12 mouse cellular contexts compared by ENCODE assay signal in genomic region chr5:66327949-66328726, GRCm38 (mm10).
A peak's percentile ranks its signal among the peaks of the same experiment; 100 is the strongest.
DNase-seq lines count a peak whose midpoint lies in the region; ATAC-seq and TF ChIP-seq lines count a peak whose summit lies in the region.
"Had no signal": no experiment of that assay in that cellular context is flagged by ENCODE, and none has a peak within 500 bp of the region (broad histone marks: within the 10 kb centered on the region; RNA-seq: fewer than 3 reads in every experiment).

No protein-coding gene starts in this region.

- no peak for TF ChIP-seq CTCF in lung, embryonic 14.5 days (IDR thresholded peaks at IDR 0.05; ENCODE audit: low read depth)

- H3K36me3 ChIP-seq in heart, embryonic 12.5 days: no peaks in the 10 kb centered on the region
- H3K36me3 ChIP-seq in lung, embryonic 14.5 days (ENCODE audit: insufficient read depth): no peaks in the 10 kb centered on the region
- no peaks in the 10 kb centered on the region; the same call in 1 of the 2 replicates for H3K36me3 ChIP-seq in hindbrain, embryonic 13.5 days
- 0 out of 2 replicates have a peak, but pooled peaks cover 5% of the 10 kb centered on the region for H3K36me3 ChIP-seq in neural tube, embryonic 12.5 days
- H3K36me3 ChIP-seq: embryonic facial prominence, embryonic 15.5 days had no signal

- H3K4me1 ChIP-seq in heart, embryonic 12.5 days (replicated peaks): peaks cover 36% of the 10 kb centered on the region
- H3K4me1 ChIP-seq in lung, embryonic 14.5 days (ENCODE audit: insufficient read depth): no peaks in the 10 kb centered on the region
- H3K4me1 ChIP-seq in hindbrain, embryonic 13.5 days (replicated peaks): peaks cover 37% of the 10 kb centered on the region
- H3K4me1 ChIP-seq in neural tube, embryonic 12.5 days: peaks cover 17% of the 10 kb centered on the region

- no peak overlapping the region for H3K9ac ChIP-seq in heart, embryonic 12.5 days
- H3K9ac ChIP-seq in lung, embryonic 14.5 days: no peak overlapping the region
- peak overlapping the region; percentile 46 for H3K9ac ChIP-seq in hindbrain, embryonic 13.5 days
- H3K9ac ChIP-seq in neural tube, embryonic 12.5 days: no peak overlapping the region; the same call in 1 of the 2 replicates
- H3K9ac ChIP-seq: embryonic facial prominence, embryonic 15.5 days; liver, embryonic 14.5 days had no signal

- peak overlapping the region; percentile 50 for H3K4me2 ChIP-seq in heart, embryonic 12.5 days
- H3K4me2 ChIP-seq in lung, embryonic 14.5 days: no peak overlapping the region
- H3K4me2 ChIP-seq in hindbrain, embryonic 13.5 days: peak overlapping the region; percentile 45
- peak overlapping the region; percentile 52 for H3K4me2 ChIP-seq in neural tube, embryonic 12.5 days (replicated peaks)
- H3K4me2 ChIP-seq: embryonic facial prominence, embryonic 15.5 days had no signal

- WGBS in heart, embryonic 12.5 days: 36% methylated on average over 19 of the region's 19 CpGs
- WGBS in lung, embryonic 14.5 days: 57% methylated on average over 19 of the region's 19 CpGs
- 17% methylated on average over 19 of the region's 19 CpGs for WGBS in hindbrain, embryonic 13.5 days
- 25% methylated on average over 19 of the region's 19 CpGs for WGBS in neural tube, embryonic 12.5 days

- H3K9me3 ChIP-seq in heart, embryonic 12.5 days (replicated peaks): no peaks in the 10 kb centered on the region
- H3K9me3 ChIP-seq in lung, embryonic 14.5 days (ENCODE audit: low read depth, low read length): no peaks in the 10 kb centered on the region
- H3K9me3 ChIP-seq in hindbrain, embryonic 13.5 days: no peaks in the 10 kb centered on the region
- H3K9me3 ChIP-seq in neural tube, embryonic 12.5 days: no peaks in the 10 kb centered on the region
- H3K9me3 ChIP-seq: embryonic facial prominence, embryonic 15.5 days had no signal

- H3K27ac ChIP-seq in heart, embryonic 12.5 days (ENCODE audit: poor library complexity, severe bottlenecking): no peak overlapping the region
- no peak overlapping the region for H3K27ac ChIP-seq in lung, embryonic 14.5 days (ENCODE audit: low read depth)
- peak overlapping the region; percentile 77 for H3K27ac ChIP-seq in hindbrain, embryonic 13.5 days
- peak overlapping the region; percentile 11; the same call in 1 of the 2 replicates for H3K27ac ChIP-seq in neural tube, embryonic 12.5 days
- H3K27ac ChIP-seq: embryonic facial prominence, embryonic 15.5 days; liver, embryonic 14.5 days had no signal

- H3K27me3 ChIP-seq in heart, embryonic 12.5 days (replicated peaks): no peaks in the 10 kb centered on the region
- no peaks in the 10 kb centered on the region for H3K27me3 ChIP-seq in lung, embryonic 14.5 days (ENCODE audit: insufficient read depth, low read length)
- no peaks in the 10 kb centered on the region for H3K27me3 ChIP-seq in hindbrain, embryonic 13.5 days
- H3K27me3 ChIP-seq in neural tube, embryonic 12.5 days (replicated peaks): no peaks in the 10 kb centered on the region
- H3K27me3 ChIP-seq: embryonic facial prominence, embryonic 15.5 days had no signal

- no peak for DNase-seq in heart, adult 8-10 months (ENCODE audit: low spot score)
- DNase-seq in lung, embryonic 14.5 days: no peak
- DNase-seq in lung, postnatal 4 days: no peak
- no peak for DNase-seq in gastrocnemius, postnatal 25 days
- DNase-seq: thymus, postnatal 14 days had no signal

- ATAC-seq in heart, embryonic 12.5 days (ENCODE audit: insufficient number of reproducible peaks, low FRiP score): peak; percentile 36; the same call in 1 of the 2 replicates
- ATAC-seq in lung, embryonic 14.5 days (ENCODE audit: insufficient read depth): peak; percentile 49; the same call in 1 of the 2 replicates
- ATAC-seq in hindbrain, embryonic 13.5 days (ENCODE audit: low FRiP score): peak; percentile 88
- peak; percentile 91 for ATAC-seq in neural tube, embryonic 12.5 days (ENCODE audit: low FRiP score, low read depth)
- no peak for ATAC-seq in megakaryocyte progenitor cell, adult 5-6 weeks (replicated peaks; ENCODE audit: poor library complexity)

- H3K4me3 ChIP-seq in heart, embryonic 12.5 days: no peak overlapping the region
- no peak overlapping the region for H3K4me3 ChIP-seq in lung, embryonic 14.5 days (ENCODE audit: low read depth, low read length)
- peak overlapping the region; percentile 15 for H3K4me3 ChIP-seq in hindbrain, embryonic 13.5 days
- no peak overlapping the region for H3K4me3 ChIP-seq in neural tube, embryonic 12.5 days
- H3K4me3 ChIP-seq: embryonic facial prominence, embryonic 15.5 days; myocyte had no signal

Comparison
In these comparisons a context has a peak if more than half of its experiments do, and no peak if none do; other contexts are left out.
1. H3K27ac ChIP-seq: peak in hindbrain, embryonic 13.5 days (single experiment) and neural tube, embryonic 12.5 days (single experiment); none in heart, embryonic 12.5 days (single experiment) and lung, embryonic 14.5 days (single experiment).